In genomic region chr16:35024300-35024699, GRCm38 (mm10) we compare ENCODE assay signal across 13 mouse cellular contexts. TPM values are rescaled to one million over a fixed set of nuclear protein-coding genes. Genes with fewer than 3 reads are reported as not detected.
DNase-seq lines count a peak whose midpoint lies in the region; ATAC-seq and TF ChIP-seq lines count a peak whose summit lies in the region.
"Had no signal": no experiment of that assay in that cellular context is flagged by ENCODE, and none has a peak within 500 bp of the region (broad histone marks: within the 10 kb centered on the region; RNA-seq: fewer than 3 reads in every experiment).

No protein-coding gene starts in this region.

- intact Hi-C loops in heart, adult 2 months (cut with DNase I) = loop anchor here (10.0 kb wide), 1 partner anchor 1839 kb away; the partner anchor contains the start of gene Osbpl11
- intact Hi-C loops in heart, postnatal 14 days (cut with DNase I) = no loop called here

- H3K4me1 ChIP-seq in heart, adult 2 months (ENCODE audit: control insufficient read depth, insufficient read depth, low read length) = no peaks in the 10 kb centered on the region
- H3K4me1 ChIP-seq in liver, postnatal 0 days (ENCODE audit: insufficient read depth) = peaks cover 5% of the 10 kb centered on the region; the same call in 1 of the 2 replicates

- no peaks in the 10 kb centered on the region for H3K9me3 ChIP-seq in liver, postnatal 0 days (ENCODE audit: low read length)

- no peak overlapping the region for H3K4me3 ChIP-seq in heart, adult 2 months
- H3K4me3 ChIP-seq in liver, postnatal 0 days (ENCODE audit: low read depth, low read length) = no peak overlapping the region

- ATAC-seq in liver, postnatal 0 days = no peak
- ATAC-seq in activated CD4-positive, CD25-positive, alpha-beta regulatory T cell, adult 4 months = no peak

- 91% methylated on average over 5 of the region's 5 CpGs for WGBS in heart, adult 2 months
- 85% methylated on average over 5 of the region's 5 CpGs for WGBS in liver, postnatal 0 days (ENCODE audit: insufficient replicate concordance)

- TF ChIP-seq EP300 in heart, adult 2 months (IDR thresholded peaks at IDR 0.05; ENCODE audit: insufficient read depth, low read depth, low read length) = no peak
- no peak for TF ChIP-seq EP300 in liver, postnatal 0 days (IDR thresholded peaks at IDR 0.05; ENCODE audit: low read depth)

- peak; percentile 53 for TF ChIP-seq CTCF in heart, adult 2 months (IDR thresholded peaks at IDR 0.05)
- peak; percentile 49 for TF ChIP-seq CTCF in liver, postnatal 0 days (IDR thresholded peaks at IDR 0.05; ENCODE audit: low read depth)

- no peaks in the 10 kb centered on the region for H3K27me3 ChIP-seq in heart, adult 2 months (ENCODE audit: control insufficient read depth, insufficient read depth, low read length)
- no peaks in the 10 kb centered on the region for H3K27me3 ChIP-seq in liver, postnatal 0 days (ENCODE audit: insufficient read depth, low read length)

- TF ChIP-seq POLR2A in heart, adult 2 months (IDR thresholded peaks at IDR 0.05; ENCODE audit: insufficient read depth, low read depth, low read length) = no peak

- no peak for DNase-seq in heart, adult 2 months
- no peak for DNase-seq in heart, postnatal 14 days
- DNase-seq in 3134 (ENCODE audit: extremely low read depth, insufficient read length, low spot score) (peak; percentile 57), ES-CJ7 (ENCODE audit: low read depth, low spot score) (peak; percentile 87)
- no peak for DNase-seq in liver, postnatal 0 days
- no peak for DNase-seq in urinary bladder, postnatal 10 days (ENCODE audit: low spot score)
- no peak for DNase-seq in spleen, postnatal 14 days (ENCODE audit: low spot score in 2 of 2)
- DNase-seq: gastrocnemius, postnatal 36 days; kidney, postnatal 14 days; lung, postnatal 10 days; midbrain, embryonic 14.5 days had no signal

- no peak overlapping the region for H3K9ac ChIP-seq in heart, adult 2 months (ENCODE audit: low read depth, low read length)
- H3K9ac ChIP-seq in liver, postnatal 0 days (replicated peaks) = no peak overlapping the region

- H3K79me2 ChIP-seq in heart, adult 2 months (replicated peaks; ENCODE audit: control insufficient read depth, insufficient read depth, low read length) = no peaks in the 10 kb centered on the region

- no peaks in the 10 kb centered on the region for H3K36me3 ChIP-seq in heart, adult 2 months (ENCODE audit: control insufficient read depth, insufficient read depth, low read length)
- H3K36me3 ChIP-seq in liver, postnatal 0 days (replicated peaks; ENCODE audit: insufficient read depth, low read length) = peaks cover 11% of the 10 kb centered on the region; the same call in 1 of the 2 replicates

- no peak overlapping the region for H3K4me2 ChIP-seq in liver, postnatal 0 days (ENCODE audit: low read depth, low read length)

- no peak overlapping the region for H3K27ac ChIP-seq in heart, adult 2 months
- no peak overlapping the region for H3K27ac ChIP-seq in liver, postnatal 0 days (ENCODE audit: low read depth)
- H3K27ac ChIP-seq: forebrain, embryonic 10.5 days had no signal

RNA-seq across cellular contexts. Expression of gene Hacd2, which starts 2.1 kb away (rescaled TPM):
- total RNA-seq in heart, adult 2 months (2021) = 10 to 100 TPM in 1 of 2 experiments, 1 to 10 TPM in 1; 7.2 to 12.4 TPM
- 13.2 and 17.0 TPM in 2 replicates for polyA plus RNA-seq in heart, adult 2 months (2012; rRNA removed)
- 1 to 10 TPM; 8.3 to 8.5 TPM for total RNA-seq in heart, postnatal 14 days (2021)
- 138 and 154 TPM in 2 replicates for polyA plus RNA-seq in liver, postnatal 0 days (2015; fragmentation: Nextera tagmentation; extraction: Ambion mirVana)
- polyA plus RNA-seq in activated CD4-positive, CD25-positive, alpha-beta regulatory T cell, adult 4 months (2017; shearing (Covaris generic)) = 10 to 100 TPM; 13.1 to 15.4 TPM

Comparison
In these comparisons a context has a peak if more than half of its experiments do, and no peak if none do; other contexts are left out.
1. DNase-seq: peak in 3134 (single experiment) and ES-CJ7 (single experiment); none in heart, adult 2 months (0 of 2), heart, postnatal 14 days (0 of 2), liver, postnatal 0 days (single experiment), urinary bladder, postnatal 10 days (single experiment) and spleen, postnatal 14 days (0 of 2).